Mouse (Mus musculus) telencephalon, adult 2 months (tissue): ENCODE measurements around the gene Prss29.

Experiments
- DNase-seq: peaks from one replicate; pipeline ENCODE4 v3.0.0-alpha.2; 2011; ENCODE audit warnings: low read depth, low spot score

Prss29 gene

DNA sequence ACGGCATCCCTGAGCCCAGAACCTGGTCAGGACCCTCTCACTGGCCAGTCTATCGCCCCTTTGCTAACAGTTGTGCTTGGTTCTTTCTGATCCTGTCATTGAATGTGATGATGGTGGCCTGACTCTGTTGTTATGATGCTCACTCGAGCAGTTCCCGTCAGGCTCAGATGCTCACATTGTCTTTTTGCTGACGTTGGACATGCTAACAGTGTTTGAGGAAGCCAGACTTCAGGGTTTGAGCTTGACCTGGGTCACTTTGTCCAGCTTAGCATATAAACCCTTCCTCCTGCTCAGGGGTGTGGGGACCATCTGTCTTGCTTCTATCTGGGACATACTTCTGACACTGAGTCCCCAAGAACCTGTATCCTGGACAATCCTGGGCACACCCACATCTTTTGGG is at the start of gene Prss29:
Gene Prss29 (plus strand): TSS at position 301 of the 400 bp plus-strand sequence.
- DNase-seq: no peak

GRCm38 (mm10) chr17:25270795-25271335 is 47.6 kb upstream of the Prss29 start:
- DNase-seq: no peak

DNA sequence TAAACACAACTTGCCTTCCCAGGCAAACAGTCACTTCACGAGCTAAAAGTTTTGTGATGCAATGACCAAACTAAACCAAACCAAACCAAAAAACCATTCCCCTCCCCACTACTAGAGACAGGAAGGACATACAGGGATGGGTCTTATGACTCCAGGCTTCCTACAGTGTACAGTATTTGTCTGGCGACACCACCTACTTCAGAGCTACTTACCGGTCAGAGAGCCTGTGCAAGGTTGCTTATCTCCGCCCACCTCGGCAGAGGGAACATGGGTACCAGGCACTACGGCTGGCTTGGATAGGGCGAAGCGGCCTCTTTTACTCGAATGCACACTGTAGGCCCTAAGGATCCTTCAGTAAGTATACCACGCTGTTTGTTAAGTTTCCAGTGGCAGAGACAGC is 46.1 kb upstream of the Prss29 start:
- no peak for DNase-seq

DNA sequence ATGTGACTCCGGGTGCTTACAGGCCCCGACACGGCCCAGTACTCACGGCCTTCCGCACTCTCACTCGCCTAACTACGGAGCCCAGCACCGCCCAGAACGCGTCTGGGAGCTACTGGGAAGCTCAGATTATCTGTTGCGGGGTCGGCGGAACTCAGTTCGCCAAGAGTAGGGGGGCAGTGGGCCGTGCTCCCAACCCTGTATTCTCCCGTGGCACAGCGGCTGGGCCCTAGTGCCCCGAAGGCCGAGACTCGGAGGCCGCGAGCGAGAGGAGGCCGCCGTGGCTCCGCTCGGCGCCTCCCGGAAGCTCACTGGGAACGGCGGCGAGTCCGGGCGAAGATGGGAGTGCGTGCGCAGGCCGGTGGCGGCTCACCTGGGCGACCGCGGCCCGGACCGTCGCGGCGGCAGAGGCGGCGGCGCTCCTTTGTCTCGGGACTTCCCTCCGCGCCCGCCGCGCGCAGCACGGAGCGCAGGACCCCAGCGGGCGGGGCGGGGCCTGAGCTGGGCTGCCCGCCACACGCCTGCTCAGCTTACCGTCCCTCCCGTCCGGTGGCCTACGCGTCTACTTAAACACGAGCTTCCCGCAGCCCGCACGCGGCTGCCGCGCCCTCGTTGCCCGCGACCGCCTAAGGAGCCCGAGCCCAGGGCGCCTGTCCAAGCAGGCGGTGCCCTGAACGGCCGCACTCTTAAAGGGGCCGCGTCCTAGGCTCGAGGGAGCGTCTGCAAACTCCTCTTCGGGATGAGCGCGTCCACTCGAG is 45.3 kb upstream of the Prss29 start:
- no peak for DNase-seq

GRCm38 (mm10) chr17:25273706-25274501 is 44.5 kb upstream of the Prss29 start:
- DNase-seq: peak; percentile 99

GRCm38 (mm10) chr17:25274571-25275346 is 43.7 kb upstream of the Prss29 start, which contains the start of gene Ube2i:
Ube2i (minus strand) TSS chr17:25274622.
- no peak for DNase-seq

GRCm38 (mm10) chr17:25275833-25276232 is 42.6 kb upstream of the Prss29 start:
- no peak for DNase-seq

GRCm38 (mm10) chr17:25282133-25282532 is 36.3 kb upstream of the Prss29 start:
- DNase-seq: no peak

- no peak for DNase-seq
These were observed 33.4 kb upstream of the Prss29 start for GRCm38 (mm10) chr17:25285033-25285432.

DNA sequence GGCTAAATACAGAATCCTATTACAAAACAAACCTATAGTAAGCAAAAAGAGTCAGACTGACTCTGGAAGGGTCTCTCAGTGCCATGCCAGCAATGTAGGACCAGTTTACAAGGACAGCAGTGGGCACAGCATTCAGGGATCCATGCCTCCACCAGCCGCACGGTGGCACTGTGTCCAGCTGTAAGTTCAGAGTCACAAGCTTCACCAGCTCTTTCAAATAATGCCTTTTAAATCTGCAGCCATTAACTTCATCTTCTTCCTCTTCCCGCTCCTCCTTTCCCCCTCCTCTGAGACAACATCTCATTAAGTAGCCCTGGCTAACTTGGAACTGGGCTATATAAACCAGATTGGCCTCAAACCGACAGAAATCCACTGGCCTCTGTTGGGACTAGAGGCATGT is 29.6 kb upstream of the Prss29 start:
- no peak for DNase-seq

GRCm38 (mm10) chr17:25290411-25290810 is 28.0 kb upstream of the Prss29 start:
- no peak for DNase-seq

GRCm38 (mm10) chr17:25293495-25293894 is 25.0 kb upstream of the Prss29 start:
- no peak for DNase-seq

DNA sequence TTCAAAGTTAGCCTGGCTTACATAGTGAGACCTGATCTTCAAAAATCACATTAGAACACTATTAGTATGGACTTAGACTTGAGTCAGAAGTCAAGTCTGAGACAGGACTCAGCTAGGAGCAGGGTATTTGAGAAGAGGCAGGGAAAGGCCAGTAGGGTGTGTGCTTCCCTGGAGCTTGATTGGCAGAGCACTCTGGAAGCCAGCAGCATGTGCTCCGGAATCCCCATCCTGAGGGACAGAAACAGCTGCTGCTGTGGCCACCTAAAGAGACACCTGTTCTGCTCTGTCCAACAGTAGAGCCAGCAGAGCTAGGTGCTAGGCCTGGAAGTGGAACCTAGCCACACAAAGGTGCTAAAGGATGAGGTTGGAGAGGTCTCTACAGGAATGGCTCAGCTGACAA is 24.3 kb upstream of the Prss29 start:
- no peak for DNase-seq

- no peak for DNase-seq
These were observed 20.4 kb upstream of the Prss29 start, which contains the start of gene Prss34 for GRCm38 (mm10) chr17:25298094-25298493. Prss34 (plus strand) TSS chr17:25298394.

GRCm38 (mm10) chr17:25308346-25308745 is 10.1 kb upstream of the Prss29 start, which contains the start of gene Prss28:
Prss28 (plus strand) TSS chr17:25308646.
- no peak for DNase-seq

- DNase-seq: no peak
These were observed 2.4 kb downstream of the Prss29 start for GRCm38 (mm10) chr17:25320819-25321218.

- DNase-seq: no peak
These were observed 4.5 kb downstream of the Prss29 start for GRCm38 (mm10) chr17:25322930-25323329.

- no peak for DNase-seq
These were observed 13.9 kb downstream of the Prss29 start for GRCm38 (mm10) chr17:25332321-25332720.

DNA sequence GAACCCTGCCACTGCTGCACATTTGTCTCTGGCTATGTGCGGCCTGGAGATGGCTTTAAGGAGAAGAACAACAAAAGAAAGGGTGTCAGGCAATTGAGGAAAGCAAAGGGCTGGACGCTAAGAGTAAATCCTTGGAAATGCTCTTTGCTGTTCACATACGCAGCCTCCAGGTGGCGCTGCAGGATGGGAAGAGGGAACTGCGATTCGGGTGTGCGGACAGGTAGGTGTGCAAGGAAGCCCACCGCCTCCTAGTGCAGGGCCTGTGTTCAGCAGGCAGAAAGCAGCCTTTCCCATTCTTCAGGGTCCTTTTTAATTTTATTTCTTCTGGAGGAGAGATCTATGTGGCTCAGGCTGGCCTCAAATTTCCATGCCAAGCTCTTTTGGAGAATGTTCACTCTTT is 15.5 kb downstream of the Prss29 start:
- peak; percentile 12 for DNase-seq

DNA sequence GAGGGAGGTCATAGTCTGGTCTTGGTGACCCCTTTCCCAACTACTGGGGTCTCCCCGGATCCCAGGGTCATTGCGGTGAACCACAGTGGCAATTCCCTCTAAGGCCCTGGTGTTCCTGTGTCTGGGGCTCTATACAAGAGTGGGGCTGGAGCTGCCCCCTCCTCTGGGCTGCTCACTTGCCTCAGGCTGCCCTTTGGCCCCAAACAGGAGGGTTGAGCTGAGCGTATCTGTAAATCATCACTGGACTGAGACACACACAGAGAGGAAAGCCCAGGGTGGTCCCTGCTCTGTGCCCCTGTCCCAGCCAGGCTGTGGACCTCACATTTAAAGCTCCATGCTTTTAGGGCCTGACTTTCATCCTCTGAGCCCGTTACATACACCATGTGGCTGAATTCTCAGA is 19.8 kb downstream of the Prss29 start:
- DNase-seq: no peak

GRCm38 (mm10) chr17:25340003-25340402 is 21.5 kb downstream of the Prss29 start:
- no peak for DNase-seq

DNA sequence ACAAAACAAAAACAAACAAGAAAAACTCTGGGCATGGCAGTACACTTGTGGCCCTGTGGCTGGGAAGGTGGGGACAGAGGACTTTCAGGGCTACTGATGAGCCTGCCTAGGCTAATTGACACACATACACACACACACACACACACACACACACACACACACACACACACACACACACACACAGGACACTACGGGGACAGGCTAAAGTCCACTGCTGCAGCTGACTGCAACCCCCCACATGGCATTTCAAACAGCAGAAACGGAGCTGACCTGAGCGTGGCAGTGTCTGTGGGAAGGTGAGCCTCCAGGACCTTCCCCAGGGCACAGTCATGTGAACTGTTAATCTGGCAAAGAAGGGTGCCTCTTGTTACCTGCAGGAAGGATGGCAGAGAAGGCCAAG is 23.0 kb downstream of the Prss29 start:
- DNase-seq: no peak
